Mouse (Mus musculus) heart, postnatal 36 days (tissue): Measurements from ENCODE around the gene Rbm20. TPM values are rescaled to one million over a fixed set of nuclear protein-coding genes. Genes with fewer than 3 reads are reported as not detected.
A peak's percentile ranks its signal among the peaks of the same experiment; 100 is the strongest.
"Not testable (repeated sequence)": the region's sequence is repeated elsewhere in the genome, so short reads cannot be mapped to it uniquely, and the experiment has no call there.

Source experiments
- DNase-seq, 2 experiments: peaks; one replicate each; pipeline ENCODE4 v3.0.0; 2021 to 2022
- intact Hi-C: fragments of 180-260 bp; cut with DNase I; formaldehyde crosslinking; loops from one replicate; pipeline ENCODE4 v1.15.1; 2025
- total RNA-seq, 2 experiments: library from RNA; stranded (reverse); gene quantifications; 2 replicates each; pipeline ENCODE4 v1.2.3; 2021

Rbm20 gene
- 100 to 1,000 TPM; 216 to 224 TPM for total RNA-seq

- intact Hi-C loops = no loop called here
- peak; percentile 64 to 79 for DNase-seq
These were observed at the start of gene Rbm20 for GRCm38 (mm10) chr19:53676718-53677634. Gene Rbm20 (plus strand): TSS chr19:53677306.

- no peak for DNase-seq
- intact Hi-C loops = loop anchor here (5.0 kb wide), 1 partner anchor 241 kb away; no protein-coding TSS in a partner anchor
These were observed 39.1 kb upstream of the Rbm20 start for GRCm38 (mm10) chr19:53638041-53638440.

GRCm38 (mm10) chr19:53638727-53639126, 38.4 kb upstream of the Rbm20 start:
- intact Hi-C loops = loop anchor here (5.0 kb wide), 1 partner anchor 241 kb away; no protein-coding TSS in a partner anchor
- no peak for DNase-seq

DNA sequence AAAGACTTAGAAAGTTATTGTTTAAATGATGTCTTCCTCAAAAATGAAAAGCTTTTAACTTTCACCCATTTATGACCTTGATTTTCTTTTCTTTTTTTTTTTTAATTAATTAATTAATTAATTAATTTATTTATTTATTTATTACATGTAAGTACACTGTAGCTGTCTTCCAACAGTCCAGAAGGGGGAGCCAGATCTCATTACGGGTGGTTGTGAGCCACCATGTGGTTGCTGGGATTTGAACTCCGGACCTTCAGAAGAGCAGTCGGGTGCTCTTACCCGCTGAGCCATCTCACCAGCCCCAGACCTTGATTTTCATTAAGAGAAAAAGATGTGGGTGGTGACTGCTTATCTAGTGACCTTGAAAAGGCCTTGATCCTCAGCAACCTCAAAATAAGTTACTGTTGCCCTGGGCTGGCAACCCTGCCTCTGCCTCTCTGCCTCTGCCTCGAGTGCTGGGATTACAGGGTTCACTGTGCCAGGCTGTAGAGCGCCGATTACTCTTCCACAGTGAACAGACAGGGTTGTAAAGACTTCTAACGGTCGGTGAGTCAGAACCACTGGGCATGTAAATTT, 33.0 kb upstream of the Rbm20 start:
- no peak for DNase-seq
- intact Hi-C loops = no loop called here

GRCm38 (mm10) chr19:53647301-53647700, 29.8 kb upstream of the Rbm20 start:
- no peak for DNase-seq
- intact Hi-C loops = loop anchor here (5.0 kb wide), 2 partner anchors 85 to 280 kb away; no protein-coding TSS in a partner anchor

DNA sequence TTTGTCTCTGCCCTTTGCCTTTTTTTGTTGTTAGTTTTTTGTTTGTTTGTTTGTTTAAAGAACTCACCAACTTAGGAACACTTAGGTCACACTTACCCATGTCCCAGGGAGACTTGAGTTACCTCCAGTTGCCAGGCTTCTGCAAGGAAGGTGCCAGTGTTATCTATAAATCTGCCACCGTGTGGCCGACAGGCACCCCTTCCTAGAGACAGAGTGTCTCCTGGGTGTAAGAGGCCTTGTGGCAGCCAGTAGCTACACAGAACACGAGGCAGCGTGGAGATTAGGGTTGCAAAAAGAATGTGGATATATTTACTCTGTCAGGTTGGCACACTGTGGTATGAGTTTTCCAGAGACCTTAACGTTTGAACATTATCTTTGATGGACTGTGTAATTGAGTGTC, 29.1 kb upstream of the Rbm20 start:
- no peak for DNase-seq
- intact Hi-C loops = loop anchor here (2.0 to 5.0 kb wide), 3 partner anchors 84 to 279 kb away; no protein-coding TSS in a partner anchor

DNA sequence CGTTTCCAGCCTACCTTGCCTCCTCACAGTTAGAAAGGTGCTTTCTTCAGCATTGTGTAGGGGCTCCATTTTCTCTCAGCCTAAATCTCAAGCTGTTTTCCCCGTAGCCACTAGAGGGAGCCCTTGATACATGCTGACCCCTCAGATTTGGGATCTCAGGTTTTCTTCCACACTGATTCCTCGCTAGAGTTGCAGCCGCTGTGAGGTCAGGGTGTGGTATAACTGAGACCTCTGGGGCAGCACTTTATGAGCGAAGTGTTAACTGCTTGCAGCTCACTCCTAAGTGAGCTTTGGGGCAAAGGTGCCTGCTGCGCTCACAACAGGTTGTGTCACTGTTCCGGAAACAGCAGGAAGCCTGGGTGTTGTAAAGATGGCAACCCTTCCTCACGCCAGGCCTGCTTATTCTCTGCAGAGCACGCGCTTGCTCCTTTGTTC, 28.3 kb upstream of the Rbm20 start:
- intact Hi-C loops = loop anchor here (2.0 to 5.0 kb wide), 3 partner anchors 83 to 278 kb away; no protein-coding TSS in a partner anchor
- peak; percentile 67 to 72 for DNase-seq

DNA sequence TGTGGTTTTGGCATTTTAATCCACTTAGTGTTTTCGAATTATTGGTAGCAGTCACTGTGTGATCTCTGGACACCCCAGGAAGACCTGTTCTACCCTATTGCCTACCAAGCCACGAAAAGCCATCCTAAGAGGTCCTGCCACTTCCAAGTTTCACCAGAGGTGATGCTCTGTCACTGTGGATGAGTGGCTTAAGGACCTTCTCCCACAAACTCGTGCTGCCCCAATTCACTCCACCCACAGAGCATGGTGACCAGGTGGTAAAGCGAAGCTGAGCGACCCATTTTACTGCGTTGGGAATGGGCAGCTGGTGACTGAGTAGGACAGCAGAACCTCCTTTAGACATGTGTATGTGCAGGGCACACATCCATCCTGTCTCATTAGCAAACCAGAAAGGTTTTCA, 27.7 kb upstream of the Rbm20 start:
- DNase-seq = no peak
- intact Hi-C loops = loop anchor here (2.0 to 5.0 kb wide), 3 partner anchors 83 to 278 kb away; no protein-coding TSS in a partner anchor

DNA sequence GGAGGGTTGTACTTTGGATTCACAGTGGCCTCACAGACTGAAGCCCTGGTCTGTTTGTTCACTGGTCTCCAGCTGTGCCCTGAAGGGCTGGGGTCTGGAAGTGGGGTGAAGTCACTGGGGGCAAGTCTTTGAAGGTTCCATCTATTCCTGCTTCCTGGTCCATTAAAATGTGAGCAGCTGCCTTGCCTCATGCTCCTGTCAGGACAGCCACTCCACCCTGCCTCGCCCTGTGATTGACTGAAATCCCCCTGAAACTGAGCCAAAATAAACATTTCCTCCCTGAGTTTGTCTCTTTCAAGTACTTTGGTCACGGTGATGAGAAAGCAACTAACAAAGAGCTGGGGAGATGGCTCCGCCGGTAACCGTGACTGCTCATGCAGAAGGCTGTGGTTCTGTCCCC, 27.3 kb upstream of the Rbm20 start:
- intact Hi-C loops = loop anchor here (2.0 to 10.0 kb wide), 4 partner anchors 82 to 277 kb away; no protein-coding TSS in a partner anchor

GRCm38 (mm10) chr19:53650921-53651320, 26.2 kb upstream of the Rbm20 start:
- no peak for DNase-seq

More for the DNA sequence above, 27.3 kb upstream of the Rbm20 start:
- no peak for DNase-seq

DNA sequence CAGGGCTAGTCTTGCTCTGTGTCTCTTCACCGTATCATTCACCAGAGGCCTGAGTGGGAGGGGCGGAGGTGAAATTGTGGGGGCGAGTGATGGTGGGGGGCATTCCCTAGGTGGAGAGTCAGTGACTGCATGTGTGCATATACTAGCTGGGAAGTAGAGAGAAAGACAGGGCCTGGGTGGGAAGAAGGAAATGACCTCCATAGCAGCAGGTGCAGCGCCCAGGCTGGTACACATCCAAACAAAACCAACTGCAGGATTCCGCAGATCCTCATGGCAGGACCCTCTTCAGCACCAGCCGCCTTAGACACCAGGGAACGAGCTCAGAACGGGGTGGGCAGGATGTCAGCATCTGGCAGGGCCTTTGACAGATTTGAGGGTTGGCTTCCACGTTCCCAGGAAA, 24.8 kb upstream of the Rbm20 start:
- intact Hi-C loops = loop anchor here (10.0 kb wide), 1 partner anchor 183 kb away; no protein-coding TSS in a partner anchor
- DNase-seq = no peak

More at GRCm38 (mm10) chr19:53650921-53651320, 26.2 kb upstream of the Rbm20 start:
- intact Hi-C loops = loop anchor here (10.0 kb wide), 1 partner anchor 184 kb away; no protein-coding TSS in a partner anchor

GRCm38 (mm10) chr19:53653624-53654467, 23.3 kb upstream of the Rbm20 start:
- DNase-seq = no peak

DNA sequence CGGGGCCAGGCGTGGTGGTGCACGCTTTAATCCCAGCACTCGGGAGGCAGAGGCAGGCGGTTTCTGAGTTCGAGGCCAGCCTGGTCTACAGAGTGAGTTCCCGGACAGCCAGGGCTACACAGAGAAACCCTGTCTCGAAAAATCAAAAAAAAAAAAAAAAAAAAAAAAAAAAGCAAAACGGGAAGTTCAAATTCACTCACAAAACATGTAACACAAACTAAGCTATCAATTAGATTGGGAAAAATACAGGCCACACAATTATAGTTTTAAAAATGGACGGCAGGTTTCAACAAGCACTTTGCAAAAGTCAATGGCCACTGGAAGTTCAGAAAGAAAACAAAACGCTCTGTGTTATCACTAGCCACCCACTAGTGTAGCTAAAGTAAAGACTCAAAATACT, 20.7 kb upstream of the Rbm20 start:
- intact Hi-C loops = loop anchor here (10.0 kb wide), 1 partner anchor 178 kb away; no protein-coding TSS in a partner anchor
- not testable (repeated sequence) for DNase-seq

More at GRCm38 (mm10) chr19:53653624-53654467, 23.3 kb upstream of the Rbm20 start:
- intact Hi-C loops = loop anchor here (10.0 kb wide), 1 partner anchor 181 kb away; no protein-coding TSS in a partner anchor

GRCm38 (mm10) chr19:53657437-53657836, 19.7 kb upstream of the Rbm20 start:
- intact Hi-C loops = loop anchor here (10.0 kb wide), 1 partner anchor 177 kb away; no protein-coding TSS in a partner anchor
- DNase-seq = no peak

GRCm38 (mm10) chr19:53660722-53661420, 16.2 kb upstream of the Rbm20 start:
- peak in 1 of 2 experiments; percentile 31 for DNase-seq

DNA sequence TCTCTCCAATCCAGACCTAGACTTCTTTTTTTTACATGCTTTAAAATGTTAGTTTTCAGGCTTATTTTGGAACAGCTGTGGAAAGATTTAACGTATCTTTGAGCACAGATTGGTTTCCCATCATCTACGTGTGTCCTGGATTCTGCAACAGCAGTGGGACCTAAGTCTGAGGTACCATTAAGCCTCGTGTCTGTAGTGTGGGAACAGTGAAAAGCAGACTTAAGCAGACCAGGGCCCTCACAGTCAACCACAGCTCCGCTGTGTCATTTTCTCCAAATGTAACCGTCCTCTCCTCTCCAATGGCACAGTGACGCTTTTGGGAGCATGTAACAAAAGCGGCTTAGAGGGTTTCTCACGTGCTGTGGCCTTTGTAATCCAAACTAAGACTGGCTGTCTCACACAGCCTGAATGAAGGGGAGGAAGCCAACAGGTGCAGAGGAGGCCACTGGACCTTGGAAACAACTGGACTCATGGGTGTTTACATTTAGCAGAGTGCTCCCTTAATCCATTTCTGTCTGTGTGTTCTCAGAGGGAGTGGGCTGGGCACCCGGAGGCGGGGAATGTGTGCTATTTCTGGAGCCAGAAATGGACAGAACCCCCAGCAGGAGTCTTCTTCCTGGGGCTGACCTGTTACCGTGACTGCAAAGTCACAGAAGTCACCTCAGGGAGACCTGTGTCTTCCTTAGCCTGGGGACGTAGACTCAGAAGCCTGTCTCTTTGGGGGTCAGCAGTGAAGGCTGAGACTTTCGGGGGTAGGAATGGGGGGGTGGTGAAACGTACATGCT, 15.0 kb upstream of the Rbm20 start:
- intact Hi-C loops = no loop called here
- no peak for DNase-seq

More at GRCm38 (mm10) chr19:53660722-53661420, 16.2 kb upstream of the Rbm20 start:
- intact Hi-C loops = no loop called here

DNA sequence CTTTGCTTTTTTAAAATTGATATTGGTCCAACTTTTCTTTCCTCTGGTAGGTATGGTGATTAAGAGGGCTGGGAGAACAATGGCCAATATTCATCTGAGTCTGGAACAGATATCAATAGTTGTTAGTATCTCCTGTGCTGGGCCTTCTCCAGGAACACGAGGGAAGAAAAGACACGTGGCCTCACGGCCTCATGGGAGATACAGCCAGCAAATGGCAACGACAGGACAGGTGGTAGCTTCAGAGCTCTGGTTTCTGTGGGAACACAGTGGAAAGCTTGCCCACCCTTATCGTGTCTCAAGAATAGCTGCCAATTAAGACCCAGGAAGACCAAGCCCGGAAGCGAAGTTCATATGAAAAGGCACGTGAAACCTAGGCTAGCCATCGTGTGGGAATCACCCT, 12.3 kb upstream of the Rbm20 start:
- DNase-seq = no peak
- intact Hi-C loops = no loop called here

DNA sequence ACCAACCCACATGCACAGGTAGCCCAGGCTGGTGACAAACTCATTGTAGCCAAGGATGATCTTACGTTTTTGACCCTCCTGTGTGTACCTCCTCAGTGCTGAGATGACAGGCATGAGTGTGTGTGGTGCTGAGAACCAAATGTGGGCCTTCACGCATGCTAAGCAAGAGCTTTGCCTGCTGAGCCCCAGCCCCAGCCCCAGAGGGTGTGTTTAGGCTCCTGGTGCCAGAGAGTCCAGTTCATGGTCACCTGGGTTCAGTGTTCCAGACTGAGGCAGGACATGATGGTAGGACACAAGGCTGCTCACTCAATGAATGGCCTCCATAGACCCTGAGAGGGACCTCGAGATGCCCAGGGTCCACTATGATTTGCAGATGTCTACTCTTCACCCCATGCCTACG, 11.7 kb upstream of the Rbm20 start:
- intact Hi-C loops = no loop called here
- no peak for DNase-seq
